Mouse (Mus musculus): ENCODE measurements around the gene Olfr1126. TPM values are rescaled to one million over a fixed set of nuclear protein-coding genes. Genes with fewer than 3 reads are reported as not detected.

Olfr1126 gene
- not detected for polyA plus RNA-seq (2015; fragmentation: Illumina TruSeq; extraction: RNeasy Lipid Tissue Mini Kit (QIAGEN cat#74804); ENCODE audit: insufficient read depth, low read depth, low replicate concordance)

GRCm38 (mm10) chr2:87453662-87454061 lies at the start of gene Olfr1126:
Gene Olfr1126 (plus strand): TSS chr2:87453962.

GRCm38 (mm10) chr2:87416335-87416734 lies 37.4 kb upstream of the Olfr1126 start, which contains the start of gene Olfr1123:
Gene Olfr1123 (plus strand): TSS chr2:87416635.

GRCm38 (mm10) chr2:87429975-87430374 lies 23.8 kb upstream of the Olfr1126 start, which contains the start of gene Olfr1124:
Gene Olfr1124 (plus strand): TSS chr2:87430275.

GRCm38 (mm10) chr2:87496993-87497392 lies 43.2 kb downstream of the Olfr1126 start, which contains the start of gene Pramel7:
Gene Pramel7 (minus strand): TSS chr2:87497093.

GRCm38 (mm10) chr2:87506265-87506664 lies 52.5 kb downstream of the Olfr1126 start, which contains the start of gene Pramel6:
Gene Pramel6 (plus strand): TSS chr2:87506565.

Other genes with a start within 250 kb of the Olfr1126 start
- gene Olfr1113, start 245.0 kb upstream of the Olfr1126 start, polyA plus RNA-seq (2015; fragmentation: Illumina TruSeq; extraction: RNeasy Lipid Tissue Mini Kit (QIAGEN cat#74804); ENCODE audit: insufficient read depth, low read depth, low replicate concordance) = not detected
- gene Olfr1115, start 205.9 kb upstream of the Olfr1126 start, polyA plus RNA-seq (2015; fragmentation: Illumina TruSeq; extraction: RNeasy Lipid Tissue Mini Kit (QIAGEN cat#74804); ENCODE audit: insufficient read depth, low read depth, low replicate concordance) = not detected
- gene Olfr1116, start 186.4 kb upstream of the Olfr1126 start, polyA plus RNA-seq (2015; fragmentation: Illumina TruSeq; extraction: RNeasy Lipid Tissue Mini Kit (QIAGEN cat#74804); ENCODE audit: insufficient read depth, low read depth, low replicate concordance) = not detected
- gene Olfr1118, start 146.4 kb upstream of the Olfr1126 start, polyA plus RNA-seq (2015; fragmentation: Illumina TruSeq; extraction: RNeasy Lipid Tissue Mini Kit (QIAGEN cat#74804); ENCODE audit: insufficient read depth, low read depth, low replicate concordance) = not detected
- gene Olfr1120, start 99.1 kb upstream of the Olfr1126 start, polyA plus RNA-seq (2015; fragmentation: Illumina TruSeq; extraction: RNeasy Lipid Tissue Mini Kit (QIAGEN cat#74804); ENCODE audit: insufficient read depth, low read depth, low replicate concordance) = not detected
- not detected for gene Olfr1121, start 84.1 kb upstream of the Olfr1126 start, polyA plus RNA-seq (2015; fragmentation: Illumina TruSeq; extraction: RNeasy Lipid Tissue Mini Kit (QIAGEN cat#74804); ENCODE audit: insufficient read depth, low read depth, low replicate concordance)
- gene Olfr1122, start 68.1 kb upstream of the Olfr1126 start, polyA plus RNA-seq (2015; fragmentation: Illumina TruSeq; extraction: RNeasy Lipid Tissue Mini Kit (QIAGEN cat#74804); ENCODE audit: insufficient read depth, low read depth, low replicate concordance) = not detected
- gene Olfr1123, start 37.3 kb upstream of the Olfr1126 start, polyA plus RNA-seq (2015; fragmentation: Illumina TruSeq; extraction: RNeasy Lipid Tissue Mini Kit (QIAGEN cat#74804); ENCODE audit: insufficient read depth, low read depth, low replicate concordance) = not detected
- gene Olfr1124, start 23.7 kb upstream of the Olfr1126 start, polyA plus RNA-seq (2015; fragmentation: Illumina TruSeq; extraction: RNeasy Lipid Tissue Mini Kit (QIAGEN cat#74804); ENCODE audit: insufficient read depth, low read depth, low replicate concordance) = not detected
- gene Pramel7, start 43.1 kb downstream of the Olfr1126 start, polyA plus RNA-seq (2015; fragmentation: Illumina TruSeq; extraction: RNeasy Lipid Tissue Mini Kit (QIAGEN cat#74804); ENCODE audit: insufficient read depth, low read depth, low replicate concordance) = not detected
- not detected for gene Pramel6, start 52.6 kb downstream of the Olfr1126 start, polyA plus RNA-seq (2015; fragmentation: Illumina TruSeq; extraction: RNeasy Lipid Tissue Mini Kit (QIAGEN cat#74804); ENCODE audit: insufficient read depth, low read depth, low replicate concordance)
- gene Olfr153, start 77.8 kb downstream of the Olfr1126 start, polyA plus RNA-seq (2015; fragmentation: Illumina TruSeq; extraction: RNeasy Lipid Tissue Mini Kit (QIAGEN cat#74804); ENCODE audit: insufficient read depth, low read depth, low replicate concordance) = not detected
- not detected for gene Olfr1128, start 91.6 kb downstream of the Olfr1126 start, polyA plus RNA-seq (2015; fragmentation: Illumina TruSeq; extraction: RNeasy Lipid Tissue Mini Kit (QIAGEN cat#74804); ENCODE audit: insufficient read depth, low read depth, low replicate concordance)
- not detected for gene Olfr1129, start 119.9 kb downstream of the Olfr1126 start, polyA plus RNA-seq (2015; fragmentation: Illumina TruSeq; extraction: RNeasy Lipid Tissue Mini Kit (QIAGEN cat#74804); ENCODE audit: insufficient read depth, low read depth, low replicate concordance)
- gene Olfr1130, start 152.2 kb downstream of the Olfr1126 start, polyA plus RNA-seq (2015; fragmentation: Illumina TruSeq; extraction: RNeasy Lipid Tissue Mini Kit (QIAGEN cat#74804); ENCODE audit: insufficient read depth, low read depth, low replicate concordance) = not detected
- not detected for gene Olfr1131, start 173.1 kb downstream of the Olfr1126 start, polyA plus RNA-seq (2015; fragmentation: Illumina TruSeq; extraction: RNeasy Lipid Tissue Mini Kit (QIAGEN cat#74804); ENCODE audit: insufficient read depth, low read depth, low replicate concordance)
- gene Olfr1132, start 183.6 kb downstream of the Olfr1126 start, polyA plus RNA-seq (2015; fragmentation: Illumina TruSeq; extraction: RNeasy Lipid Tissue Mini Kit (QIAGEN cat#74804); ENCODE audit: insufficient read depth, low read depth, low replicate concordance) = not detected
- not detected for gene Olfr1133, start 193.4 kb downstream of the Olfr1126 start, polyA plus RNA-seq (2015; fragmentation: Illumina TruSeq; extraction: RNeasy Lipid Tissue Mini Kit (QIAGEN cat#74804); ENCODE audit: insufficient read depth, low read depth, low replicate concordance)
- not detected for gene Olfr1134, start 204.5 kb downstream of the Olfr1126 start, polyA plus RNA-seq (2015; fragmentation: Illumina TruSeq; extraction: RNeasy Lipid Tissue Mini Kit (QIAGEN cat#74804); ENCODE audit: insufficient read depth, low read depth, low replicate concordance)
- gene Olfr1135, start 219.7 kb downstream of the Olfr1126 start, polyA plus RNA-seq (2015; fragmentation: Illumina TruSeq; extraction: RNeasy Lipid Tissue Mini Kit (QIAGEN cat#74804); ENCODE audit: insufficient read depth, low read depth, low replicate concordance) = not detected
- gene Olfr1136, start 240.0 kb downstream of the Olfr1126 start, polyA plus RNA-seq (2015; fragmentation: Illumina TruSeq; extraction: RNeasy Lipid Tissue Mini Kit (QIAGEN cat#74804); ENCODE audit: insufficient read depth, low read depth, low replicate concordance) = not detected

All from pancreas, adult 10 weeks (tissue).